Mouse (Mus musculus): ENCODE data around the gene Thbs1. TPM values are rescaled to one million over a fixed set of nuclear protein-coding genes. Genes with fewer than 3 reads are reported as not detected.

Thbs1 gene
- polyA plus RNA-seq, 1 experiment: 57.5 TPM

DNA sequence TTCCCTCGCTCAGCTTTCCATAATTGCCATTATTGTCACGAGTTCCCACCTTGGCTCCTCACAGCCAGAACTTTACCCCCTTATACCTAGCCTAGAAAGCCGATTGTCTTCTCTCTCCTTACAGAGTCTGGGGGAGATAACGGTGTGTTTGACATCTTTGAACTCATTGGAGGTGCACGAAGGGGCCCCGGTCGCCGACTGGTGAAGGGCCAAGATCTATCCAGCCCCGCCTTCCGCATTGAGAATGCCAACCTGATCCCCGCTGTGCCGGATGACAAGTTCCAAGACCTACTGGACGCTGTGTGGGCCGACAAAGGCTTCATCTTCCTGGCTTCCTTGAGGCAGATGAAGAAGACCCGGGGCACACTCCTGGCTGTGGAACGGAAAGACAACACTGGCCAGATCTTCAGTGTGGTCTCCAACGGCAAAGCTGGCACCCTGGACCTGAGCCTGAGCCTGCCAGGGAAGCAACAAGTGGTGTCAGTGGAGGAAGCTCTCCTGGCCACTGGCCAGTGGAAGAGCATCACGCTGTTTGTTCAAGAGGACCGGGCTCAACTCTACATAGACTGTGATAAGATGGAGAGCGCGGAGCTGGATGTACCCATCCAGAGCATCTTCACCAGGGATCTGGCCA lies 1.3 kb downstream of the Thbs1 start:
- Histone ChIP-seq H3K27me3 (ENCODE audit: control insufficient read depth, insufficient read depth, insufficient read length) (no peaks in the 10 kb centered on the region), H3ac (ENCODE audit: control insufficient read depth, insufficient read length) (peak overlapping the region; percentile 5), H3K79me2 (ENCODE audit: control insufficient read depth, insufficient read depth) (peaks cover 39% of the 10 kb centered on the region), H3K36me3 (ENCODE audit: control insufficient read depth, insufficient read depth) (peaks cover 27% of the 10 kb centered on the region), H3K4me2 (ENCODE audit: low read depth) (peak overlapping the region; percentile 74), H3K4me3 (peak overlapping the region; percentile 66)
- no peak for TF ChIP-seq MYOD1 (IDR thresholded peaks at IDR 0.05; ENCODE audit: control insufficient read depth in 1 of 3, insufficient read length in 2 of 3, low read depth in 2 of 3)
- TF ChIP-seq TCF12 (IDR thresholded peaks at IDR 0.05; ENCODE audit: insufficient read depth, poor library complexity, severe bottlenecking): no peak
- no peak for TF ChIP-seq POLR2A (IDR thresholded peaks at IDR 0.05; ENCODE audit: insufficient read length, low read depth)
- no peak for TF ChIP-seq USF1 (IDR thresholded peaks at IDR 0.05; ENCODE audit: low read depth)
- no peak for TF ChIP-seq CEBPB (IDR thresholded peaks at IDR 0.05; ENCODE audit: insufficient read depth, poor library complexity, severe bottlenecking)
- TF ChIP-seq MAX (IDR thresholded peaks at IDR 0.05; ENCODE audit: low read depth): no peak
- TF ChIP-seq TCF3 (IDR thresholded peaks at IDR 0.05; ENCODE audit: insufficient read length, low read depth): no peak
- no peak for TF ChIP-seq REST (IDR thresholded peaks at IDR 0.05; ENCODE audit: insufficient read depth, insufficient read length)

DNA sequence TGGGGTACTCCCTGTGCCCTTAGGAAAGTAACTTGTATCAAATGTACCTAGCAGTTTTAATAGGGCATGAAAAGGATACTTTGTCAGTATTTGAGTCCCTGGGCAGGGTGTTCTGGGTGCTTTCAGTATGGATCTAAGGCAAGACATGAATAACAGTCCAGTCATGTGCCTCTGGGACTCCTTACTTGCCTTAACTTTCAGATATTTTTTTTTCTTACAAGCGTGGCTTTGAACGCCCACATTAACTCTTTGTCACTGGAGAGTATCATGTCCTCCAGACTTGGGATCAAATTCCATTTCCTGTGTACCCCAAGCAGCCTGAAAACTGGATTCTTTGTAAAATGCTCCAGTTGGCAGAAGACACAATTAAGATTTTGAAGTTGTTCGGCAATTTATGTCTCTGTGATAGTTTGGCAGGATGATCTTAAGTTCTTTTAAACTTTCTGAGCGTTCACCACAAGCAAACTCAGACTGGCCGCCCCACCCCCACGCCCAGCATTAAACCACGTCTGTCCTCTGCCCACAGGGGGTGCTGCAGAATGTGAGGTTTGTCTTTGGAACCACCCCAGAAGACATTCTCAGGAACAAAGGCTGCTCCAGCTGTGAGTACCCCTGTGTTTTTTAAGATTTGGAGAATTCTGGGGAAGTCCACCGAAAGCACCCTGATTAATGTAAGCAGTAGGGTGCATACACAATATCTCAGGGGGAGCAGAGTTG lies 2.3 kb downstream of the Thbs1 start:
- peaks cover 39% of the 10 kb centered on the region for H3K79me2 ChIP-seq (ENCODE audit: control insufficient read depth, insufficient read depth)
- no peak overlapping the region for H3ac ChIP-seq (ENCODE audit: control insufficient read depth, insufficient read length)
- H3K36me3 ChIP-seq (ENCODE audit: control insufficient read depth, insufficient read depth): peaks cover 35% of the 10 kb centered on the region
- H3K27me3 ChIP-seq (ENCODE audit: control insufficient read depth, insufficient read depth, insufficient read length): no peaks in the 10 kb centered on the region
- H3K4me3 ChIP-seq: peak overlapping the region; percentile 66
- TF ChIP-seq E2F4 (IDR thresholded peaks at IDR 0.05; ENCODE audit: insufficient read depth): no peak
- TF ChIP-seq TCF3 (IDR thresholded peaks at IDR 0.05; ENCODE audit: insufficient read length, low read depth): no peak
- TF ChIP-seq REST (IDR thresholded peaks at IDR 0.05; ENCODE audit: insufficient read depth, insufficient read length): no peak
- no peak for TF ChIP-seq TCF12 (IDR thresholded peaks at IDR 0.05; ENCODE audit: insufficient read depth, poor library complexity, severe bottlenecking)
- TF ChIP-seq MAX (IDR thresholded peaks at IDR 0.05; ENCODE audit: low read depth): no peak
- TF ChIP-seq MYOG (IDR thresholded peaks at IDR 0.05; ENCODE audit: control insufficient read depth in 1 of 3, insufficient read depth in 1 of 3, insufficient read length in 2 of 3, low read depth in 2 of 3): no peak
- TF ChIP-seq CEBPB (IDR thresholded peaks at IDR 0.05; ENCODE audit: insufficient read depth, poor library complexity, severe bottlenecking): no peak
- TF ChIP-seq MYOD1 (IDR thresholded peaks at IDR 0.05; ENCODE audit: control insufficient read depth in 1 of 3, insufficient read length in 2 of 3, low read depth in 2 of 3): no peak
- TF ChIP-seq USF1 (IDR thresholded peaks at IDR 0.05; ENCODE audit: low read depth): no peak
- no peak for TF ChIP-seq POLR2A (IDR thresholded peaks at IDR 0.05; ENCODE audit: insufficient read length, low read depth)
- TF ChIP-seq SRF (IDR thresholded peaks at IDR 0.05; ENCODE audit: control insufficient read depth, insufficient read length, low read depth): no peak
- TF ChIP-seq POLR2AphosphoS2 (IDR thresholded peaks at IDR 0.05; ENCODE audit: insufficient read length, low read depth): no peak
- H3K4me2 ChIP-seq (ENCODE audit: low read depth): peak overlapping the region; percentile 74

DNA sequence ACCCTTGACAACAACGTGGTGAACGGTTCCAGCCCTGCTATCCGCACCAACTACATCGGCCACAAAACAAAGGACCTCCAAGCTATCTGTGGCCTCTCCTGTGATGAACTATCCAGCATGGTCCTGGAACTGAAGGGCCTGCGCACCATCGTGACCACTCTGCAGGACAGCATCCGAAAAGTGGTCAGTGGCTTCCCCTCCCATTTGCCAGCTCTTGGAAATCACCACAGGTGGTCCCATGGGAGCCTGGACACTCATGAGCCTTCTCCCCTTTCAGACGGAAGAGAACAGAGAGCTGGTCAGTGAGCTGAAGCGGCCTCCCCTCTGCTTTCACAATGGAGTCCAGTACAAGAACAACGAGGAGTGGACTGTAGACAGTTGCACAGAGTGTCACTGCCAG lies 3.0 kb downstream of the Thbs1 start:
- peak overlapping the region; percentile 74 for H3K4me2 ChIP-seq (ENCODE audit: low read depth)
- H3ac ChIP-seq (ENCODE audit: control insufficient read depth, insufficient read length): no peak overlapping the region
- TF ChIP-seq POLR2A (IDR thresholded peaks at IDR 0.05; ENCODE audit: insufficient read length, low read depth) (peak; percentile 17), SRF (IDR thresholded peaks at IDR 0.05; ENCODE audit: control insufficient read depth, insufficient read length, low read depth) (no peak)
- H3K4me3 ChIP-seq: peak overlapping the region; percentile 66
- H3K79me2 ChIP-seq (ENCODE audit: control insufficient read depth, insufficient read depth): peaks cover 39% of the 10 kb centered on the region
- peaks cover 42% of the 10 kb centered on the region for H3K36me3 ChIP-seq (ENCODE audit: control insufficient read depth, insufficient read depth)
- no peaks in the 10 kb centered on the region for H3K27me3 ChIP-seq (ENCODE audit: control insufficient read depth, insufficient read depth, insufficient read length)

DNA sequence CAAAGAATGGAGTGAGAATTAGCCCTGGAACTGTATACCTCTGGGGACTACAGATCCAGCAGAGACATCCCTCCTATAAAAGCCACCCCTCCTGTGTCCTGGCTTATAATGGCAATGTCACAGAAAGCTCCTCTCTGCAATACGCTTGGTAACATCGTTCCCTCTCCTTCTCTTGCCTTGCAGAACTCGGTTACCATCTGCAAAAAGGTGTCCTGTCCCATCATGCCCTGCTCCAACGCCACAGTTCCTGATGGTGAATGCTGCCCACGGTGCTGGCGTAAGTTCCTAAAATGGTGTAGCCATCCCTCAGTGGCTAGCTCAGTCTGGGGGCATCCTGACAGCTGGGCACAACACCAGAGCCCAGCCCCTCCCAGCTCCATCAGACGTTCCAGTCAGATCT lies 4.0 kb downstream of the Thbs1 start:
- peaks cover 39% of the 10 kb centered on the region for H3K79me2 ChIP-seq (ENCODE audit: control insufficient read depth, insufficient read depth)
- peaks cover 52% of the 10 kb centered on the region for H3K36me3 ChIP-seq (ENCODE audit: control insufficient read depth, insufficient read depth)
- no peaks in the 10 kb centered on the region for H3K27me3 ChIP-seq (ENCODE audit: control insufficient read depth, insufficient read depth, insufficient read length)
- no peak overlapping the region for H3K4me3 ChIP-seq
- H3ac ChIP-seq (ENCODE audit: control insufficient read depth, insufficient read length): no peak overlapping the region
- peak overlapping the region; percentile 74 for H3K4me2 ChIP-seq (ENCODE audit: low read depth)
- peak; percentile 42 for TF ChIP-seq POLR2AphosphoS2 (IDR thresholded peaks at IDR 0.05; ENCODE audit: insufficient read length, low read depth)
- no peak for TF ChIP-seq REST (IDR thresholded peaks at IDR 0.05; ENCODE audit: insufficient read depth, insufficient read length)
- no peak for TF ChIP-seq CEBPB (IDR thresholded peaks at IDR 0.05; ENCODE audit: insufficient read depth, poor library complexity, severe bottlenecking)
- TF ChIP-seq MYOG (IDR thresholded peaks at IDR 0.05; ENCODE audit: control insufficient read depth in 1 of 3, insufficient read depth in 1 of 3, insufficient read length in 2 of 3, low read depth in 2 of 3): peak in 1 of 3 experiments; percentile 9
- peak in 1 of 3 experiments; percentile 3 for TF ChIP-seq MYOD1 (IDR thresholded peaks at IDR 0.05; ENCODE audit: control insufficient read depth in 1 of 3, insufficient read length in 2 of 3, low read depth in 2 of 3)
- no peak for TF ChIP-seq USF1 (IDR thresholded peaks at IDR 0.05; ENCODE audit: low read depth)
- no peak for TF ChIP-seq TCF3 (IDR thresholded peaks at IDR 0.05; ENCODE audit: insufficient read length, low read depth)

DNA sequence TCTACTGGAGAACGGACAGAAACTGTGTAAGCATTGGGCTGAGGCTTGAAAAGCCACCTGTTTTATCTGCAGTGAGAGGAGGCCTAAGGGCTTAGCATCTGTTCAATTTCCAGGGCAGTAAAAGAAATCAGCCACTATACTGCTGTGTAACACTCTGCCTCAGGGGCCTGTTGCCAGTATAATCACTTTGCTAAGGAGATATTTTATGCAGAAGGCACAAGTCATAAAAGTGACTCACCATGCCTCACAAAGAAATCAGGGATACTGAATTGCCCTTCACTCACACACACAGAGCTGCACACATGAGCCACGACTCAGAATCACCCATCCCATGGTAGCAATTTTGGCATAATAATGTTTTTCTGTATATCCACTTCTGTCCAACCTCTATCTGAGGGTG lies 4.5 kb downstream of the Thbs1 start:
- H3K79me2 ChIP-seq (ENCODE audit: control insufficient read depth, insufficient read depth): peaks cover 39% of the 10 kb centered on the region
- TF ChIP-seq TCF12 (IDR thresholded peaks at IDR 0.05; ENCODE audit: insufficient read depth, poor library complexity, severe bottlenecking) (no peak), REST (IDR thresholded peaks at IDR 0.05; ENCODE audit: insufficient read depth, insufficient read length) (no peak), MAX (IDR thresholded peaks at IDR 0.05; ENCODE audit: low read depth) (no peak), USF1 (IDR thresholded peaks at IDR 0.05; ENCODE audit: low read depth) (no peak), CEBPB (IDR thresholded peaks at IDR 0.05; ENCODE audit: insufficient read depth, poor library complexity, severe bottlenecking) (no peak)
- no peaks in the 10 kb centered on the region for H3K27me3 ChIP-seq (ENCODE audit: control insufficient read depth, insufficient read depth, insufficient read length)
- H3K4me3 ChIP-seq: no peak overlapping the region
- H3ac ChIP-seq (ENCODE audit: control insufficient read depth, insufficient read length): no peak overlapping the region
- H3K4me2 ChIP-seq (ENCODE audit: low read depth): peak overlapping the region; percentile 74
- H3K36me3 ChIP-seq (ENCODE audit: control insufficient read depth, insufficient read depth): peaks cover 57% of the 10 kb centered on the region

Measured in myocyte (in vitro differentiated cells).